Mouse (Mus musculus) neural tube, postnatal 0 days (tissue): ENCODE results near the gene Med23. TPM values are rescaled to one million over a fixed set of nuclear protein-coding genes. Genes with fewer than 3 reads are reported as not detected.

Experiments used
- microRNA-seq: library from miRNA; unstranded; fragments of <30 nt; microRNA quantifications from one replicate; pipeline ENCODE4, GENCODE M21; 2016
- polyA plus RNA-seq: library from polyadenylated mRNA; unstranded; fragments of >200 nt; fragmentation: Nextera tagmentation; extraction: Ambion mirVana; gene quantifications from 2 replicates; pipeline ENCODE4 v1.2.1, GENCODE M21; 2015

Med23 gene
- polyA plus RNA-seq = 13.2 and 16.0 TPM in 2 replicates

DNA sequence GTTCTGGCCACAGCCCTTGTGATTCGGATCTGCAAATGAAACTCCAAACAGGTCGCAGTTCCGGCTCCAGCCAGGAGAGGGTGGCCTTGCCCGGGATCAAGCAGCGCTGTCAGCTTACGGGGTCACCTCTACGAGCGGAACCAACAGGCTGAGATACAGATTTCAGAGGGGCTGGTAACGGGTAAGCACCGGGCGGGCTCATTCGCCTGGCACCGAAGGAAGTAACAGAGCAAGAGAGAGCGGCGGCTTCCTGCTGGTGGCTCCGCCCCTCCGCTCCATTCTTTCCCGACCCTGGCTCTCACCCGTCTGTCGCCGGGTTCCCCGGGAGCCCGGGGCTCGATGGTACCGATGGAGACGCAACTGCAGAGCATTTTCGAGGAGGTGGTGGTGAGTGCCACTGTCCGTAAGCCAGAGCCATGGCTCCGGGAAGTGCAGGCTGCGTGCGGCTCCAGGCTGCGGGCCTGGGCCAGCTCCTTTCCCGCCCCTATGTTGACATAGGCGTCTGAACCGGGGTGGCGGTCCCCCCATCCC is at the start of gene Med23:
Med23 (plus strand) TSS at position 227 of the 531 bp plus-strand sequence.

DNA sequence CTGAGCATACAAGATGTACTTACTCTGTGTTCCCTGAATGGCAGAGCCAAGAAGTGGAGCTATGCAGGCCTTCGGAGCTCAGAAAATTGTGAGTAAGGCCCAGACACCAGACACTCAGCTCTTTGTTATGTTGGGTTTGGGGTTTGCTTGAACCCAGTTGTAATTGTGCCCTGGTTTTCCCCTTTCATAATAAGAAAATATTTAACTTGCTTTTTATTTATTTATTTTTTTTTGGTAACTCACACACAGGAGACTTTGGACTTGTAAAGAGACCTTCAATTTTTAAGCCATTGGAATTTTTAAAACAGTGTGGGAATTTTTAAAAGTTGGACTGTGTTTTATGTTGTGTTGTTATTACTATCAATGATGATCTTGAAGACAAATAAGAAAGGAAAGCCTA is 27.1 kb upstream of the Med23 start, which contains the start of gene Enpp3:
Enpp3 (minus strand) TSS at position 148 of the 400 bp plus-strand sequence.

DNA sequence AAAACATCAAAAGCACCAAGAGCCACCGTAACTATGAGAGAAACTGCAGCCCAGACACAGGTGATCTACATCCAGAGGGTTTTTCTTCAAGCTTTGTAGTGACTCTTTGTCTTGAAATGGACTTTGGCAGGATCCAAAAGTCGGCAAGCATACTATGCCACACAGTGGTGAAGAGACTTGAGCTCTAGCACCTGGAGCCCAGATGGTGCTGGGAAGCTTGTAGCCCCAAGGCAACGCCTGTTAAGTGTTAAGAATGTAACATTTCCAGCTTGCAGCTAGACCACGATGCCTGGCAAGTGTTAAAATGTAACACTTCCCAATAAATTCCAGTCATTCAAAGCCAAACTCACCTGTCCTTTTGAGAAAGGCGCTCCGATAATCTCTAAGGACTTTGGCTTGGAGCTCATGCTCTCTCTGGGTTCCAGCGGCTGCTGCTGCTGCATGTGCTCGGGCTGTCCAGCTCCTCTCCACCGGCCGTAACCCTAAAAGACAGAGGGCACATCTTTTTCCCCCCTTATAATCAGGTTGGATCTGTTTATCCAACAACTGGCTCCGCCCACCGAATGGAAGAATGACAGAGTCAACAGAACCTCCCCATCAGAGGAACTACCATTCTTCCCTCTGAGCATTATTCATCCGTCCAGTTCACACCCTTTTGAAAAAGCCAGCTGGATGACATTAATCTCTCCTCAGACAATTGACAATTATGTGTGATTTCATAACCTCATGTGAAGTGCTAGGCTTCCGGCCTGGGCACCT is 57.4 kb downstream of the Med23 start, which contains the start of gene Arg1:
Arg1 (minus strand) TSS at position 523 of the 759 bp plus-strand sequence.

Small RNA genes within 50 kb of the gene (microRNA-seq; reads per million reads assigned to microRNA genes)
- gene Mir6905 = not detected

Other genes with a start within 250 kb of the Med23 start
- 4.2 and 4.8 TPM in 2 replicates for gene Enpp1, start 157.8 kb upstream of the Med23 start, polyA plus RNA-seq
- gene Enpp3, start 27.2 kb upstream of the Med23 start, polyA plus RNA-seq = 1.6 and 2.1 TPM in 2 replicates
- gene Arg1, start 57.5 kb downstream of the Med23 start, polyA plus RNA-seq = 2.6 and 2.8 TPM in 2 replicates